ENCODE assay signal across 15 mouse cellular contexts in the genomic region with DNA sequence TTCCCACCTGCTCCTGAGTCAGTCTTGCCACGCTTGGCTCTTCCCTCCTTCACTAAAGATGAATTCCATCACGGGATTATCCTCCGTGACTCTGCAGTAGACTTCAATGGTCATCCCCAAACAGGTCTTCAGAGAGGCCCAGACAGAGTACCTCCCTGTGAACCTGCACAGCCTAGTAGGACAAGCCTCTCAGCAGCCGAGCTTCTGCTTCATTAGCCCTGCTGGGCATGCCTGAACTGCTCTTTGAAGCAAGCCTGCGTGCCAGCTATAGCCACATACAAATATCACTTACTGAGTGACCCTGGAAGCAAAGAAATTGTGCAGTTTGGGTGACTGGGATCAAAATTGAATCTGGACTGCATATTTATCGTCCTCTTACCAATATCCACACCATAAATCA.
DNase-seq lines count a peak whose midpoint lies in the region; ATAC-seq and TF ChIP-seq lines count a peak whose summit lies in the region.
"Had no signal": no experiment of that assay in that cellular context is flagged by ENCODE, and none has a peak within 500 bp of the region (broad histone marks: within the 10 kb centered on the region; RNA-seq: fewer than 3 reads in every experiment).

No protein-coding gene starts in this region.

- 38% methylated on average over 6 of the region's 6 CpGs for WGBS in forebrain, embryonic 13.5 days
- WGBS in forebrain, embryonic 12.5 days: 29% methylated on average over 6 of the region's 6 CpGs
- WGBS in hindbrain, postnatal 0 days: 34% methylated on average over 6 of the region's 6 CpGs
- 85% methylated on average over 6 of the region's 6 CpGs for WGBS in lung, postnatal 0 days

- no peak for TF ChIP-seq EP300 in lung, postnatal 0 days (IDR thresholded peaks at IDR 0.05)

- no peaks in the 10 kb centered on the region for H3K9me3 ChIP-seq in forebrain, embryonic 13.5 days (replicated peaks)
- no peaks in the 10 kb centered on the region for H3K9me3 ChIP-seq in forebrain, embryonic 12.5 days
- no peaks in the 10 kb centered on the region for H3K9me3 ChIP-seq in hindbrain, postnatal 0 days (ENCODE audit: low read length)
- H3K9me3 ChIP-seq in lung, postnatal 0 days (ENCODE audit: low read length): no peaks in the 10 kb centered on the region
- H3K9me3 ChIP-seq: limb, embryonic 13.5 days; stomach, embryonic 15.5 days had no signal

- no peak overlapping the region for H3K27ac ChIP-seq in forebrain, embryonic 13.5 days
- H3K27ac ChIP-seq in forebrain, embryonic 12.5 days: no peak overlapping the region
- 0 out of 2 replicates have a peak overlapping the region, but pooled peaks have one; percentile 26 for H3K27ac ChIP-seq in hindbrain, postnatal 0 days
- H3K27ac ChIP-seq in lung, postnatal 0 days (ENCODE audit: low read length): no peak overlapping the region
- H3K27ac ChIP-seq: limb, embryonic 13.5 days; stomach, embryonic 15.5 days had no signal

- H3K9ac ChIP-seq in forebrain, embryonic 13.5 days: no peak overlapping the region
- no peak overlapping the region for H3K9ac ChIP-seq in forebrain, embryonic 12.5 days
- no peak overlapping the region for H3K9ac ChIP-seq in hindbrain, postnatal 0 days (replicated peaks; ENCODE audit: low read length)
- H3K9ac ChIP-seq in lung, postnatal 0 days (replicated peaks; ENCODE audit: low read depth): no peak overlapping the region
- H3K9ac ChIP-seq: limb, embryonic 13.5 days; stomach, embryonic 15.5 days had no signal

- peaks cover 12% of the 10 kb centered on the region for H3K4me1 ChIP-seq in forebrain, embryonic 13.5 days
- H3K4me1 ChIP-seq in forebrain, embryonic 12.5 days: peaks cover 16% of the 10 kb centered on the region
- no peaks in the 10 kb centered on the region for H3K4me1 ChIP-seq in hindbrain, postnatal 0 days (ENCODE audit: insufficient read depth, low read length)
- H3K4me1 ChIP-seq in lung, postnatal 0 days (ENCODE audit: insufficient read depth, low read depth, low read length): peaks cover 3% of the 10 kb centered on the region; the same call in 1 of the 2 replicates
- H3K4me1 ChIP-seq: stomach, embryonic 15.5 days had no signal

- ATAC-seq in forebrain, embryonic 13.5 days: peak; percentile 50; the same call in 1 of the 2 replicates
- ATAC-seq in forebrain, embryonic 12.5 days (ENCODE audit: low FRiP score): no peak
- 0 out of 2 replicates have a peak, but pooled peaks have one; percentile 21 for ATAC-seq in hindbrain, postnatal 0 days
- no peak for ATAC-seq in lung, postnatal 0 days

- no peaks in the 10 kb centered on the region for H3K27me3 ChIP-seq in forebrain, embryonic 13.5 days
- 0 out of 2 replicates have a peak, but pooled peaks cover 3% of the 10 kb centered on the region for H3K27me3 ChIP-seq in forebrain, embryonic 12.5 days
- no peaks in the 10 kb centered on the region for H3K27me3 ChIP-seq in hindbrain, postnatal 0 days (ENCODE audit: insufficient read depth, low read length)
- no peaks in the 10 kb centered on the region for H3K27me3 ChIP-seq in lung, postnatal 0 days (replicated peaks; ENCODE audit: insufficient read depth, low read length)
- H3K27me3 ChIP-seq: limb, embryonic 13.5 days; stomach, embryonic 15.5 days had no signal

- no peak overlapping the region for H3K4me2 ChIP-seq in forebrain, embryonic 13.5 days
- H3K4me2 ChIP-seq in forebrain, embryonic 12.5 days: no peak overlapping the region
- no peak overlapping the region for H3K4me2 ChIP-seq in hindbrain, postnatal 0 days (ENCODE audit: low read depth, low read length)
- no peak overlapping the region for H3K4me2 ChIP-seq in lung, postnatal 0 days (replicated peaks; ENCODE audit: low read depth, low read length)
- H3K4me2 ChIP-seq: limb, embryonic 13.5 days; stomach, embryonic 15.5 days had no signal

- no peaks in the 10 kb centered on the region for H3K36me3 ChIP-seq in forebrain, embryonic 13.5 days (ENCODE audit: poor library complexity, severe bottlenecking)
- H3K36me3 ChIP-seq in forebrain, embryonic 12.5 days (replicated peaks): no peaks in the 10 kb centered on the region
- no peaks in the 10 kb centered on the region for H3K36me3 ChIP-seq in hindbrain, postnatal 0 days (ENCODE audit: insufficient read depth, low read length)
- H3K36me3 ChIP-seq in lung, postnatal 0 days (ENCODE audit: insufficient read depth, low read length): no peaks in the 10 kb centered on the region
- H3K36me3 ChIP-seq: limb, embryonic 13.5 days; stomach, embryonic 15.5 days had no signal

- H3K4me3 ChIP-seq in forebrain, embryonic 13.5 days: no peak overlapping the region
- H3K4me3 ChIP-seq in forebrain, embryonic 12.5 days (replicated peaks): no peak overlapping the region
- no peak overlapping the region for H3K4me3 ChIP-seq in hindbrain, postnatal 0 days (ENCODE audit: low read length)
- H3K4me3 ChIP-seq in lung, postnatal 0 days (ENCODE audit: low read depth, low read length): no peak overlapping the region
- H3K4me3 ChIP-seq: limb, embryonic 13.5 days; stomach, embryonic 15.5 days had no signal

- TF ChIP-seq CTCF in hindbrain, postnatal 0 days (IDR thresholded peaks at IDR 0.05; ENCODE audit: low read depth): no peak
- TF ChIP-seq CTCF in lung, postnatal 0 days (IDR thresholded peaks at IDR 0.05): no peak

- peak; percentile 6 for DNase-seq in urinary bladder, postnatal 25 days (ENCODE audit: low spot score)
- no peak for DNase-seq in urinary bladder, postnatal 4 days (ENCODE audit: low spot score in 2 of 2)
- DNase-seq in hindbrain, postnatal 0 days (ENCODE audit: low spot score): no peak
- no peak for DNase-seq in lung, postnatal 0 days (ENCODE audit: low spot score)
- no peak for DNase-seq in cerebellum, adult 8-10 months
- DNase-seq: cerebellum, adult 11-12 months; gastrocnemius, postnatal 14 days; kidney, adult 18-20 months; kidney, postnatal 14 days; lung, postnatal 14 days; thymus, adult 2 months had no signal

Comparison
In these comparisons a context has a peak if more than half of its experiments do, and no peak if none do; other contexts are left out.
1. ATAC-seq: peak in forebrain, embryonic 13.5 days (single experiment) and hindbrain, postnatal 0 days (single experiment); none in forebrain, embryonic 12.5 days (single experiment) and lung, postnatal 0 days (single experiment).